Mouse (Mus musculus): Measurements from ENCODE around the gene Zfp513.

GRCm38 (mm10) chr5:31198616-31199320 lies 3.3 kb downstream of the Zfp513 start:
- TF ChIP-seq POLR2A (IDR thresholded peaks at IDR 0.05; ENCODE audit: extremely low read depth, insufficient read depth, low read length) (no peak), CTCF (IDR thresholded peaks at IDR 0.05; ENCODE audit: low read depth, low read length) (no peak)
